Mouse (Mus musculus) stomach, postnatal 0 days (tissue): ENCODE data around the gene Rnls. TPM values are rescaled to one million over a fixed set of nuclear protein-coding genes. Genes with fewer than 3 reads are reported as not detected.
A peak's percentile ranks its signal among the peaks of the same experiment; 100 is the strongest.

Experiments used
- ATAC-seq: fragments of 200-750 bp; cut with Nextera tagmentation; 2 replicates; pipeline ENCODE4 v1.8.0; 2017; ENCODE audit not compliant: low FRiP score, low TSS enrichment
- DNase-seq: peaks from one replicate; pipeline ENCODE4 v3.0.0-alpha.2; 2016; ENCODE audit warnings: low spot score
- H3K27ac ChIP-seq: fragments of 300-500 bp; sonication (generic); replicated peaks from 2 replicates; pipeline ENCODE4 v1.5.1; 2014; ENCODE audit warnings: mild to moderate bottlenecking, control low read depth
- H3K27me3 ChIP-seq: fragments of 300-500 bp; sonication (generic); 2 replicates; pipeline ENCODE4 v1.6.1; 2014; ENCODE audit warnings: low read length; ENCODE audit not compliant: control insufficient read depth, insufficient read depth
- H3K36me3 ChIP-seq: fragments of 300-500 bp; sonication (generic); 2 replicates; pipeline ENCODE4 v1.6.1; 2014; ENCODE audit warnings: low read length, mixed read lengths; ENCODE audit not compliant: control insufficient read depth, insufficient read depth
- H3K4me1 ChIP-seq: fragments of 300-500 bp; sonication (generic); replicated peaks from 2 replicates; pipeline ENCODE4 v1.6.1; 2014; ENCODE audit warnings: antibody characterized with exemption; ENCODE audit not compliant: control insufficient read depth, insufficient read depth
- H3K4me2 ChIP-seq: fragments of 300-500 bp; sonication (generic); replicated peaks from 2 replicates; pipeline ENCODE4 v1.6.1; 2014; ENCODE audit warnings: low read depth, mild to moderate bottlenecking, control low read depth, moderate library complexity
- H3K4me3 ChIP-seq: fragments of 300-500 bp; sonication (generic); 2 replicates; pipeline ENCODE4 v1.5.1; 2014; ENCODE audit warnings: low read depth, low read length, control low read depth
- H3K9ac ChIP-seq: fragments of 300-500 bp; sonication (generic); 2 replicates; pipeline ENCODE4 v1.6.1; 2014; ENCODE audit warnings: mild to moderate bottlenecking, low read length, control low read depth, mixed read lengths
- H3K9me3 ChIP-seq: fragments of 300-500 bp; sonication (generic); 2 replicates; pipeline ENCODE4 v1.6.1; 2016; ENCODE audit warnings: low read length; ENCODE audit not compliant: control insufficient read depth
- CTCF ChIP-seq: IDR thresholded peaks from 2 replicates; pipeline ENCODE4 v1.5.1; 2016; ENCODE audit warnings: antibody characterized with exemption, low read depth, mild to moderate bottlenecking, moderate library complexity
- EP300 ChIP-seq: optimal IDR thresholded peaks from 2 replicates; pipeline ENCODE3; 2016; ENCODE audit warnings: antibody characterized with exemption
- WGBS: fragments of 180-500 bp; shearing (Covaris S2); extraction: QIAGEN DNeasy Blood & Tissue Kit; methylation state at CpG from one replicate; pipeline ENCODE4 v1.1.7; 2014; 5-methylcytosine and 5-hydroxymethylcytosine counted together
- polyA plus RNA-seq: library from polyadenylated mRNA; unstranded; fragments of >200 nt; fragmentation: Nextera tagmentation; extraction: Ambion mirVana; gene quantifications from 2 replicates; pipeline ENCODE4 v1.2.1, GENCODE M21; 2015

The Rnls gene
- polyA plus RNA-seq, 1 experiment from 2014 or later, result 5.2 TPM

DNA sequence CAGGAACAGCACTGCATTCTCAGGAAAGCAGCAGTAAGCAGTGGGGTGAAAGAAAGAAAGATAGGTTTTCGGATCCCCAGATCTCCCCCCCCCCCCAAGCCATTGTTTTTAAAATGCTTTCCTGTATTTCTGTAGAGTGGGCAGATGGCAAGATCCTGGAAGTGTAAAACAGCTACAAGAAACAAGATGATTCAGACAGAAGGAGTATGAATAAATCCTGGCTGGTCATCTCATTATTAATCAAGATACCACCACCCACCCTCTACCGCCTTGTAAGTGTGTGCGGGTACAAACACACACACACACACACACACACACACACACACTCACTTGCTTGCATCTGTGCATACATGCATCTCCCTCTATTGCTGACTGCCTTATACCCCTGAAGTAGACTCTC lies 291.5 kb downstream of the Rnls start:
- H3K9ac ChIP-seq, result no peak overlapping the region
- H3K4me3 ChIP-seq, result no peak overlapping the region
- ATAC-seq (no peak), DNase-seq (no peak)
- H3K9me3 ChIP-seq, result no peaks in the 10 kb centered on the region
- 59% methylated on average over 3 of the region's 3 CpGs for whole genome bisulfite sequencing
- no peaks in the 10 kb centered on the region for H3K36me3 ChIP-seq
- TF ChIP-seq EP300, result no peak
- no peak for TF ChIP-seq CTCF
- H3K4me1 ChIP-seq, result 0 out of 2 replicates have a peak, but pooled peaks cover 2% of the 10 kb centered on the region
- H3K27me3 ChIP-seq, result no peaks in the 10 kb centered on the region
- H3K4me2 ChIP-seq, result no peak overlapping the region
- H3K27ac ChIP-seq, result no peak overlapping the region

DNA sequence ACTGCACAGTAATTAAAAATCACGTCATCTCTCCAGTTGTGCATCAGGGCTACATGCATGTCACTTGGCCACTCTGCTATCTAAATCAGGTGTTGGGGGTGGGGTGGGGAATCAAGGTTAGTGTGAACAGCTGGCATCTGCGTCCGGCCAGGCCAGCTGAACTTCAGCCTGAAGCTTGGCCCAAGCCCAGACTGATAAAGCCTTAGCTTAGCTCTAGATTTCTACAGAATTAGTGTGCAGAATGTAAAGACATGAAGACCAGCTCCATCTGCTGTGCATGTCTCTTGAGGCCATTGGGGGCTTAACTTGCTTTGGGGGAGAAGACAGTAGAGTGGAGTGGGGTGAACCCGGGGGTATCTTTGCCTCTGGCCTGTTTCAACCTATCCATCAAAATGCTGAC lies 292.1 kb downstream of the Rnls start:
- WGBS, result 39% methylated on average over 4 of the region's 4 CpGs
- no peaks in the 10 kb centered on the region for H3K9me3 ChIP-seq
- ATAC-seq, result peak; percentile 60
- H3K36me3 ChIP-seq, result no peaks in the 10 kb centered on the region
- no peak overlapping the region for H3K4me3 ChIP-seq
- H3K27me3 ChIP-seq, result no peaks in the 10 kb centered on the region
- H3K4me2 ChIP-seq, result no peak overlapping the region
- DNase-seq, result peak; percentile 45
- no peak for TF ChIP-seq EP300
- TF ChIP-seq CTCF, result peak; percentile 14; the same call in 1 of the 2 replicates
- no peak overlapping the region for H3K27ac ChIP-seq
- no peak overlapping the region for H3K9ac ChIP-seq
- 0 out of 2 replicates have a peak, but pooled peaks cover 2% of the 10 kb centered on the region for H3K4me1 ChIP-seq

DNA sequence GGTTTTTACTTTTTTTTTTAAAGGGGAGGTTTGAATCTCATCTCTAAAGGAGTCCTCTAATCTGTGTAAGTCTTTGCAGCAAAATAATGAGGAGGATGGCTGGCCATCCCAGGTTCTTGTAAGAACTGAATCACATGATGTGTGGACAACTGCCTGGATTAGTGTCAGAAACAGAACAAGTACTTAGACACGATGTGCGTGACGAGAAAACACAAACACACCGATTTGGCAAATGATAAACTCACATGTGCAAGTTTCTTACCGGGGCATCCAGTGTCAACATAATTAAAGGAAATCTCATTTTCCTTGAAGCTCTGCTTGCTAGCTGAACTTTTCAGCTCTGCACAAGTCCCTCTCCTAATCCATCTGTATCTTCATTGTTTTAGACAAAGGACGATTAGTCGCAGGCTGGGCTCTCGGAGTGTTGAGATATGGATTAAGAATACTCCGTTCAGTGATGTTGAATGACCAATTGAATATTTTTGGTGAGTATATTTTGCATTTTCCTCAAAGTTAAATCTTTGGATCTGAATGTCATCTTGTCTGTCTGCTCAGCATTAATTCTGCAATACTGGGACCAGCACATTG lies 292.8 kb downstream of the Rnls start:
- Histone ChIP-seq H3K27ac (no peak overlapping the region), H3K4me3 (no peak overlapping the region), H3K36me3 (no peaks in the 10 kb centered on the region), H3K9ac (no peak overlapping the region), H3K27me3 (no peaks in the 10 kb centered on the region), H3K9me3 (no peaks in the 10 kb centered on the region), H3K4me1 (0 out of 2 replicates have a peak, but pooled peaks cover 2% of the 10 kb centered on the region), H3K4me2 (no peak overlapping the region)
- no peak for DNase-seq
- 53% methylated on average over 9 of the region's 9 CpGs for WGBS
- TF ChIP-seq CTCF (no peak), EP300 (no peak)
- ATAC-seq, result no peak

DNA sequence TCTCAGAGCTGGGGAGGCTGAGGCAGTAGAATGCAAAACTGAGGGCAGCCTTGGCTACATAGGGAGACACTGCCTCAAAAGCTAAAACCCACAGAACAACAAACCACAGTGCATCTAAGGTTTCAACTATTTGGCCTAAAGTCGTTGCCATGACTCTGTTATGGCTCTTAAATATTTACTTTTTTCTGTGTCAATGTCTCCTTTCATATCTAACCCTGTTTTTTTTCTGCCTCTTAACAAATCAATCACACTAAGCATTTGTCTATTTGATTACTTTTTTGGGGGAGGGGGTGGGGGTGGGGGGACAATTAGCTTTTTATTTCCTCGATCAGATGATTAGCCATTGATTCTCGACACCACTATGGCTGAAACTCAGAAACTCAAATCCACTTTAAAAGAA lies 294.4 kb downstream of the Rnls start:
- Histone ChIP-seq H3K4me3 (no peak overlapping the region), H3K27ac (no peak overlapping the region), H3K36me3 (no peaks in the 10 kb centered on the region), H3K9me3 (no peaks in the 10 kb centered on the region), H3K4me2 (no peak overlapping the region), H3K27me3 (no peaks in the 10 kb centered on the region), H3K9ac (no peak overlapping the region), H3K4me1 (0 out of 2 replicates have a peak, but pooled peaks cover 2% of the 10 kb centered on the region)
- ATAC-seq, result no peak
- TF ChIP-seq EP300 (no peak), CTCF (no peak)
- WGBS, result 34% methylated on average over 3 of the region's 3 CpGs
- DNase-seq, result no peak

DNA sequence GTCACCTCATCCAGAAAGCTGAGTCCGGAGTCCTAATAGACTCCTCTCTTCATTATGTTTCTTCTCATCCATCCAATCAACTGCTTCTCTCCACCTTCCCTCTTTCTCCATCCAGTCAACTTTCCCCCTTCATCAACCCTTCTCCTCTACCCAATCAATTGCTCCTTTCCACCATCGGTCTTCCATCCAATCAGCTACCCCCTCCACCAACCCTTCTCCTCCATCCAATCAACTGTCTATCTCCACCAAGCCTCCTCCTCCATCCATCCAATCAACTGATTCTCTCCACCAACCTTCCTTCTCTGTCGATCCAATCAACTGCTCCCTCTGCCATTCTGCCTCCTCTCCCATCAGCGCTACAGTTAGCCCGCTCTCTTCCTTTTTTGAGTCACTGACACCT lies 295.5 kb downstream of the Rnls start:
- TF ChIP-seq EP300, result no peak
- no peak for TF ChIP-seq CTCF
- WGBS, result 96% methylated on average over 5 of the region's 5 CpGs
- no peak for DNase-seq

DNA sequence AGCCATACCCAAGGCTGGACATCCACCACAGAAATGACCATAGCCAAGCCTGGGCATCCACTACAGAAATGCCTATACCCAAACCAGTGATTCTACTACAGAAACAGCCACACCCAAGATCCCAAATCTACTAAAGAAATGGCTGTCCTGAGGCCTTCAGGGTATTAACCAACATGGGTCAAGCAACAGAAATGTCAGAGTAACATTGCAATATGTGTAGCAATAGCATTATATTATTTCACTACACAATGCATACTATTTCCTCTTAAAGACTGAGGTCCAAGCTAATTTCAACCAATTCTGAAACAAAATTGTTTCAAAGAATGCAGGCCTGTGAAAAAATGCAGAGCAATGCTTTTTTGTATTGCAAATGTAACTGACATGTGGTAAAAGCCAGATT lies 299.5 kb downstream of the Rnls start:
- Histone ChIP-seq H3K4me3 (no peak overlapping the region), H3K4me2 (no peak overlapping the region), H3K4me1 (no peaks in the 10 kb centered on the region), H3K9me3 (no peaks in the 10 kb centered on the region), H3K9ac (no peak overlapping the region), H3K27ac (no peak overlapping the region), H3K27me3 (no peaks in the 10 kb centered on the region), H3K36me3 (no peaks in the 10 kb centered on the region)
- ATAC-seq (no peak), DNase-seq (no peak)
- TF ChIP-seq CTCF, result no peak
- no peak for TF ChIP-seq EP300

More for the DNA sequence above, 295.5 kb downstream of the Rnls start:
- no peak for ATAC-seq
- Histone ChIP-seq H3K9me3 (no peaks in the 10 kb centered on the region), H3K4me1 (0 out of 2 replicates have a peak, but pooled peaks cover 2% of the 10 kb centered on the region), H3K4me3 (no peak overlapping the region), H3K4me2 (no peak overlapping the region), H3K36me3 (no peaks in the 10 kb centered on the region), H3K9ac (no peak overlapping the region), H3K27me3 (no peaks in the 10 kb centered on the region), H3K27ac (no peak overlapping the region)
